Mouse (Mus musculus) layer of hippocampus, adult 9-10 months (tissue): ENCODE measurements around the gene Tunar.

ENCODE experiments used
- DNase-seq: peaks from one replicate; pipeline ENCODE4 v3.0.0; 2022; ENCODE audit warnings: low spot score

Tunar gene

DNA sequence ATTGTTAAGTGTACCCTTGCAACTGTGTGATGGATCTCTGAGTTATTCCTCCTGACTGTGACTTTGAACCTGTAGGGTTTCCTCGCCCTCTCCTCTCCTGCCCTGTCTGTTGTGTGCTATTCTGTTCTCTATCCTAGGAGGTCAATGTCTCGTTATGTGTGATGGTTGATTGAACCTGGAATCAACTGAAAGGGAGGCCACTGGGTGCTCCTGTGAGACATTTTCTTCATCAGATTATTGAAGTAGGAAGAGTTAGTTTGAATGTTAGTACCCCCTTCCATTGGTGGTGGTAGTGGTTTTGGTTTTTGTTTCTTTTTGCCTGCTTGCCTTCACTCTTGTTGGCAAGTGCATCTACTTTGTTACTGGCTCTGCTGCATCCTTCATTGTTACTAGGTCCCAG, at the start of gene Tunar:
TSS of gene Tunar (plus strand) at position 301 of the 400 bp plus-strand sequence.
- no peak for DNase-seq

DNA sequence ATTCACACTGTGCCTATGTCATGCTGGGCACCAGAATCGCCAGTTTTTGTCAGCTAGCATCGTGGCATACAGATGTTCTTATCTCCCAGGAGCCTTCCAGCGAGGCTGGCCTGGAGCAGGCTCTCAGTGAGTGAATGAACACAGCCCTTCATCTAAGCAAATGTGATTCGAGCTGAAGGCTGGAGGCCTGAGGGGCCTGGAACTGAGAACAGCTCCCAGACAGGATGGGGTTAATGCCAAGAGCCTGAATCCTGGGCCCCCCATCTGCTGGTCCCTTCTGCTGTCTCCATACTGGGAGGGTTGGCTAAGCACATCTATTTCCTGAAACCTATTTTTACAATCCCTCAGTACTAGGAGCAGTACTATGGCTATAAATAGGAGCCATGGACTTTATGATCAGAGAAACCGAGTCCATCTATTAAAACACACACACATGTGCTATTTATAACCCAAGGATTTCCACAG, 21.1 kb upstream of the Tunar start:
- DNase-seq = no peak

DNA sequence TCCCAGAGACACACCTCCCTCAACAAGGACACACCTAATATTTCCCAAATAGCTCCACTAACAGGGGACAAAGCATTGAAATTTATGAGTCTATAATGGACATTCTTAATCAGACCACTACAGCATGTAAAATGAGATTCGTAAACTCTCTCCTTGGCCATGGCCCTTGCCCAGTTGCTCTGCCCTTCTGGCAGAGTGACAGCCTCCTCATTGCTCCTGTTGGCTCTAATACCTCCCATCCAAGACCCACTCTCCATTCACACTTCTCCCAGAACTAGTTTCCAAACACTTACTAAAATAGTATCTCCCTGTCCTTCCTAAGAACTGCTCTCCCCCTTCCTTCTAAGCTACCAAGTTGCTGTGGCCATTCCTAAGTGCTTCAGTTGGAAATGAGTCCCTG, 19.3 kb upstream of the Tunar start:
- DNase-seq = no peak

GRCm38 (mm10) chr12:105322160-105322559, 11.5 kb upstream of the Tunar start:
- no peak for DNase-seq

- no peak for DNase-seq
Observed at GRCm38 (mm10) chr12:105327051-105327450, 6.6 kb upstream of the Tunar start.

- DNase-seq = no peak
Observed at GRCm38 (mm10) chr12:105328396-105328795, 5.3 kb upstream of the Tunar start.

GRCm38 (mm10) chr12:105336094-105336420, 2.4 kb downstream of the Tunar start:
- no peak for DNase-seq

GRCm38 (mm10) chr12:105336421-105337289, 3.0 kb downstream of the Tunar start:
- DNase-seq = no peak

- DNase-seq = no peak
Observed at GRCm38 (mm10) chr12:105337290-105338005, 3.8 kb downstream of the Tunar start.

DNA sequence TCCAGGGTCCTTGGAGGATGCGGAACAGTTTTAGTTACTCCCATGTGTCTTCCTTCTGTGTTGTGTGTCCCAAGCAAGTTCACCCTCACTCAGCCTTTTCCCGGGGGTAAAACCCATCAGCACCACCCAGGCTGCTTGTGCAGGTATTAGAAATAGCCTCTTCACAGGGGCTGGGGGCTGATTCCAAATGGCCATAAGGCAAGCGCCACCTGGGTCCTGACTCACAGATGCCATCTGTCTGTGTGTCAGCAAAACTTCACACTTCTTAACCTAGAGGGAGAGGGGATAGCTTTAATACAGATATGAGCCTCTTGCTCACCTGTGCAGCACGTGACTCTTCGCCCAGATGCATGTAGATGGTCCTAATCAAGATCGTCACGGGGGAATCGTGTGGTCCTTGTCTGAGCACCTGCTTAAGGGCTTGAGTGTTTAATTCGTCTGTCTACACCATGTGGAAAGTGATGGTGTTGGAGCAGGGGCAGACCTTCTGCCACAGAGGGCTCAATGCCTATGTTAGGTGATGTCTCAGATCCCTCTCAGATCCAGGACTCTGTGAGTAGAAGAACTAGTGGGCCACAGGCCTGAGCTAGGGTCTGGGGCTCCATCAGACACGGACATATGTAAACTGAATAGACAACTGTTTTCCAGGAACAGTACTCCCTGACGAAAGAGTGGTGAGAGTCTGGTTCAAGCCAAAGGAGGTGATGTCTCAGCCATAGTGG, 4.7 kb downstream of the Tunar start:
- DNase-seq = no peak

- DNase-seq = no peak
Observed at GRCm38 (mm10) chr12:105341523-105341922, 7.9 kb downstream of the Tunar start.

- DNase-seq = no peak
Observed at GRCm38 (mm10) chr12:105344460-105344859, 10.8 kb downstream of the Tunar start.

- DNase-seq = no peak
Observed at GRCm38 (mm10) chr12:105346861-105347260, 13.2 kb downstream of the Tunar start.

DNA sequence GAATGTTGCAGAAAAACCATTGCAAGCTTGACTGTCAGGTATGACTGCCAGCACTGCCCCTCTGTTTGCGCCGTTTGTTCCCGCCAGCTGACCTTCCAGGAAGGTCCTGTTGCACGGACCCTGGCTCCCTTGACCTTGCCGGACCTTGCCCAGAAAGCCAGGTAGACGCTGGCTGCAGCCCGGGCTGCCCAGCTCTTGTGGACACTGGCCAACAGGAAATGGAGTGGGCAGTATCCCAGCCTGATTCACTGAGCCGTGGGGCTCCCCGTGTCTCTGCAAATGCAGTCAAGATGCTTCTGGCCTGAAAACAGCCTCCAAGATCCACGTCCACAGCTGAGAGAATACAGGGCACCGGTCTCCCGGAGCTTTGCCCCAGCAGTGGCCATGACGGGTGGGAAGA, 13.6 kb downstream of the Tunar start:
- DNase-seq = no peak

DNA sequence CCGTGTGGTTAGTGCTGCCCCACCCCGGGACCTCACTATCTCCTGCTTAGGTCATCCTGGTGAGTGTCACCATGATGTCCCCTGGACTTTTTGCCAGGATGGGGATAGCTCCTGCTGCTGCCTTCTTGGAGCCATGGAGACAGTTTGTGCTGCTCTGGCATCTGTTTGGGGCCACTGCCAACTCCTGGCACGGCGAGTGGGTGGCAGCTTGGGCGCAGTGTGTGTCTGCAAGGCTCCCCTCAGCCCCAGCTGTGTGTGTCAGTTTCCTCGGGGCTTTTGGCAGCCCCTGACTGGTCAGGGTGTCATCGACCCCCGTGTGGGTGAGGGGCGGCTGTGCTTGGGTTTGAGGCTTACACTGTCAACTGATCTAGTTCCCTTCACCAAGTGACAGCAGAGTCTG, 20.6 kb downstream of the Tunar start:
- DNase-seq = peak; percentile 32

DNA sequence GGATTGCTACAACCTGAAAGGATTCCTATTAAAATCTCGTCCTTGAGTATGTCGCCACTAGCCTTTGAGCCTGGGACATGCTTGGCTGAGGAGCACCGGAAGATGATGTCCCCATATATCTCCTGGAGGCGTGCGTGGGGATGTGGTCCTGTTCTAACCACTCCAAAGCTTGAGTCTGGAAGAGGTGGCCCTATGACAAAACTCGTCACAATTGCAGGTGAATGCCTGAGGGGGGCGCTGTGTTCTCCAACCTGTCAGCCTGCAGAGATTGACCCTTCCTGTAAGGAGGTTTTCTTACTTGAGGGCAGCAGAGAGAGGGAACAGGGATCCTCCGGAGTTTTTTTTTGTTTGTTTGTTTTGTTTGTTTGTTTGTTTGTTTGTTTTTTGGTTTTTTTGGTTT, 21.1 kb downstream of the Tunar start:
- DNase-seq = no peak

DNA sequence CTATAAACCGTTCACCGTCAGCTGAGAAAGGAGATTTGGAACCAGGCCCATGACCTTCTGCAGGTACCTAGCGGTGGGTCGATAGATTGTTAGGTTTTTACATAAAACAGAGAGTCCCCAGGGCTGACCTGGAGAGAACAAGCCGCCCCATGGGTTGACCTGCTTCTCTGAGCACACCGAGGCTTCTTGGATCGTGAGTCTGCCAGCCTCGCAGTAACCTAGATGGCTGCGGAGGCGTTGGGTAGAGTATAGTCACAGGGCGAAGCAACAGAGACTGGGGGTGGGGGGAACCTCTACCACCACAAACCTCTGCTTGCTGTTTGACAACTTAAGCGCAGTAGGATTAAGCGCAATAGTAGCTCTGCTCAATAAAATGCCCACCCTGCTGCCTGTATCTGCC, 23.1 kb downstream of the Tunar start:
- DNase-seq = no peak

GRCm38 (mm10) chr12:105363648-105364047, 30.0 kb downstream of the Tunar start:
- DNase-seq = no peak

DNA sequence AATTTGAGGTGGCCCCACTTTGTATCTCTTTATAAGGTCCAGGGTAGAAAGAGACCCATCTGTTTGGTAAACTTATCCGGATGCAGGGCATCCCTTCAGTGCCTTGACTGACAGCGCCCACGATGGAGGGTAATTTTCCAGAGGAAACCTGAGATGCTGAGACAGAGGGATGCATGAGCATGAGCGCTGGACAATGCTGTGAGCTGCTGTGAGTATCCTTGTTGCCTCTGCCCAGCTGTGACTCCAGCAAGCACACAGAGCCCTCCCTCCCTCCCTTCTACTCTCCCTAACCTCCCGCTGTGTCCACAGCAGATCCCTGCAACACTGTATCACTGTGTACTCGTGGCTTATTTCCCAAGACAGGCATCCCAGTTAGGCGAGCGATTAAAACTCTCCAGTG, 40.9 kb downstream of the Tunar start:
- DNase-seq = no peak

DNA sequence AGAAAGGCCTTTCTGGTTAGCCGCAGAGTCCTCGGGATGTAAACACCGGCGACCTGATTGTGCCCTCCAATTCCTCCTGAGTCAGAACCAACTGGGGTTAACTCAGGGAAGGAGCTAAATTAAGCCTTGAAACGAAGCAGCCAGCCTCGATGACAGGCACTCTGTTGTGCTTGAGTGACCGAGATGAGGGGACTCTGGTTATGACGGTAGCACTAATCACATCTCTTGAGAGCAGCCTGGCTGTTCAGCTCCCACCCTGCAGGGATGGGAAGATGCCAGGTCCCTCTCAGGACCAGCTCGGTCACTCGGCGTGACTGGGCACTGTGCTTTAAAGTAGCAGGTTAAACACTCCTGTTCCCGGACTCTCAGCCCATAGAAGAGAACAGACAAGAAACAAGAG, 43.3 kb downstream of the Tunar start:
- no peak for DNase-seq

DNA sequence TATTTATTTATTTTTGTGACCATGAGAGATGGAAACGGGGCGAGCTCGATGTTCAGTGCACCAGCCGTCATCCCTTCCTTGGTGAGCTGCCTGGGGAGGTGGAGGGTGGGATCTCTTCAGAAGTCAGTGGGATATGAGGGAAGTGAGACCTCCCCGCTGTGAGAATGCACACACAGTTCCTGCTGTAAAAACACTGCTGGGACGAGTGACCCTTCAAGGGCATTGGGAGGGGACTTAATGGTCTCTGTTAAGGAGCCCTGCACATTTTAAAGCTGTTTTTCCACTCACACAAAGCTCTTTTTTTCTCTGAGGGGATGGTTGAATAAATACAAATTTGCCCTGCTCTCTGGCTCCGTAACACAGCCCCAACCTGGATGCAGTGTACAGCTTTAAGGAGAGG, 49.1 kb downstream of the Tunar start:
- no peak for DNase-seq

DNA sequence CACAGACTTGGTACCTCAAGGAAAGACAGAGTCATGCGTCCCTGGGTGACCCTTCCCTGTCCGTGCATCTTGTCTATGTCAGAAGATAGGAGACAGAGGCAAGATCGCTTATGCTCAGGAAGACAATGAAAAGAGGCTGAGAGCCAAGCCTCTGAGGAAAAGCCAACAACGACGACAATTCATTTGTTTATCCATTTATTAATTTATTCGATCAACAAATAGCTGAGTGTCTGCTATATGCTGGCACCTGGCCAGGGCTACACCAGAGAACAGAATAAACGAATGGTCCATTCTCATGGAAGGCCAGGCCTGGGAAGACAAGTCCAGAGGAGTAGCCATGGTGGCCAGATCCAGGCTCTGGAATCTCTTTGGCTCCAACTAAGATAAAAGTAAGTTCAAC, 61.0 kb downstream of the Tunar start:
- DNase-seq = no peak

DNA sequence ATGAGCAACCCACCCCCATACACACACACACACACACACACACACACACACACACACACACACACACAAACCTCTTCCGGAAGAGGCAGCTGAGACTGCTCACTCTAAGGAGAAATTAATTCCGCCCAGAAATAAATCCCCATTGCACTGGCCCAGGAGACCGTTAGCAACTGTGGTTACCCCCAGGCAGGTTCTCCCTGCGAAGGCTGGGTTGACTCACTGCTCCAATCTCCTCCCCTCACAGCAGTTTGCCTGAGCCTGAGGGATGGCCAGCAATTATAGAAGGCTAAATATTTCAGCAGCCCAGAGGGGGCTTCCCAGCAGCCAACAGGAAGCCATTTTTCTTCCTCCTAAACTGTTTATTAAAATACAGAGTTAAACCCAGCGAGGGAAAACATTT, 64.5 kb downstream of the Tunar start:
- no peak for DNase-seq
